Mouse (Mus musculus) lung, postnatal 14 days (tissue): ENCODE results near the gene Ugp2.
"Not testable (repeated sequence)": the region's sequence is repeated elsewhere in the genome, so short reads cannot be mapped to it uniquely, and the experiment has no call there.

Source experiments
- DNase-seq: peaks from one replicate; pipeline ENCODE4 v3.0.0; 2021

Ugp2 gene

DNA sequence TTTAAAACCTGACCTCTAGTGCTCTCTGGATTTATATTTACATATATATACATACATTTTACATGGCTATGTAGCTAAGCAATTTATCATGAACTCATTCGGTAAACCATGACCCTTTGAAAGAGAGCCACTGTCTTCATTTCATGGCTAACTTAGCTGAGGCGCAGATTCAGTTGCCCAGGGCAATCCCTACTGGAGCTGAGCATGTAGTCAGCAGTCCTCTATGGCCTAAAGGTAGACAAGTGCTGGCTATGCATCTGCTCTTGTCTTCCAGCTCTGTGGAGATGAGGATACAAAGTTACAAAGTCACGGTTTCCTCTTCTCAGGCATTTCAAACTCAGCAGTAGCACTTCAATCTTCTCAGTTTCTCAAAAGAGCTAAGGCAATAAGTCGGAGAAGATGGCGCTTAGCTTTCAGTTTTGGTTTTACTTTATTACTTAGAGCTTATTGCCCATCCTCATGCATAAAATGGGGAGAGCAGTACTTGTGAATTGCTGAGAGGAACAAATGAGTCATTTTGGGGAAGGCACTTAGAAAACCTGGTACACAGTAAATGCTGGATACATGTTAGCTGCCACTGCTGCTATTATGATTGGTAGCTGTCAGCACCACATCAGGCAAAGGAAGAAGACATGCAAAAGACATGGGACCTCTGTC lies 38.2 kb downstream of the Ugp2 start:
- DNase-seq, result no peak

DNA sequence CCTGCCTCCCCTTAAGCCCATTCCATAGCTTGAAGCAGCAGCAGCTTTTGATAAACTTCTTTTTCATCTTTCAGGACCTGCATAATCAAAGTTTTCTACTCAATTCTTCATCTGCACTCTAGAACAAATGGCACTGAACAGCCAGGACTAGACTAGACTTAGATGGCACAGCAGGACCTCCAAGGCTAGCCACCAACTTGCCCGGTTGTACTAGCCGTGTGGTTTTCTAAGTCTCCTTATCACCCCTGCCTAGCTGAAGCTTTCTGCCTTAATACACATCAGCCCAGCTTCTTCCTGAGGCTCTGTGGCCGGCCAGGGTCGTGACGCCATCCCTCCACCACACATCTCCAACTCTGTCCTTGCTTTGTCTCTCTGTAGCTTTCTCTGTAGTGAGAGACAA lies 42.9 kb downstream of the Ugp2 start:
- DNase-seq, result no peak

DNA sequence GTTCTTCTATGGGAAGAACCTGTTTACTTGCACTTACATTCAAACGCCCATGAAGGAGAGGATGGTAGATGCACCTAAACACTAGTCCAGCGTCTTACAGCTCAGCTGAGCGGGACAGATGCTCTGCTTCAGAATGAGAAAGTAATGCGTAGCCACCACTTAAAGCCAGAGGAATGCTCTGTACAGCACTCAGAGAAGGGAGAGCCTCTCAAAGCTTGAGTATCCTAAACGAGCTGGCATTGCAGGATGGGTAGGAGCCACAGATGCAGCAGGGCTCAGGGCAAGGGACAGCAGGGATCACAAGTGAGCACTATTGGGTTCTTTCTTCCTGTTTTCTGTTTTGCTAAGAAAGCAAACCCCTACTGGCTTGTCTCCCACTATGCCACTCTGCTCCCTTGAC lies 43.5 kb downstream of the Ugp2 start:
- no peak for DNase-seq

DNA sequence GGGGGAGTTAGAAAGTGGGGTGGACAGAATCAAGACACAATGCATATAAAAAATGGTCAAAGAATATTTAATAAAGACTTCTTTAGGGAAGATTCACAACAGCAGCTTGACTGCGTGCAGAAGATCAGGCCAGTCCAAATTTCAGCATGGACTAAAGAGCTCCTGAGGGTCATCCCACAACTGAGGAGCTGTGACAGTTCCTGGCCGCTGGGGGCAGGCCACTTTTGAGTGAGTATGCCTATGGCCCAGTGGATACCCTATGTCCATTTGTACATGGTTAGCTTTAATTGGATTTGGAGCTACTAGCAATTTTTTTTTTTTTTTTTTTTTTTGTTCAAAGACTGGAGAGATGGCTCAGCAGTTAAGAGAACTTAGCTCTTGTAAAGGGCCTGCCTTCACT lies 44.2 kb downstream of the Ugp2 start:
- DNase-seq, result no peak

DNA sequence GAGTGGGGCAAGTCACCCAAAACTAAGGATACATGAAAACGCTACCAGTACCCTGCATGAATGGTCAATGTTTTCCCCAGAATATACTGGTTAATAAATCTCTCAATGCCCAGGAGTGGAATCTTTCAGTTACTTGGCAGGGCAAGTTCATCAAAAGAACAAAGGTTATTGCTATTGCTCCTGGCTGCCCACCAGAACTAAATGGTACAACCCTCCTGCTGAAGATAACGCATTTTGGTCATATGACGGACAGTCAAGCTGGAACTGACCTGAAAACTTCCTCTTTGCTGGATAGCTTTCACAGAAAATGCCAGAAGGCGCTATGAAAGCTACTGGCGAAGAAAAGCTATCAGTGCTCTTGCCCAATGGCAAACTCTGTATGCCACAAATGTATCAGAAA lies 45.2 kb downstream of the Ugp2 start:
- no peak for DNase-seq

DNA sequence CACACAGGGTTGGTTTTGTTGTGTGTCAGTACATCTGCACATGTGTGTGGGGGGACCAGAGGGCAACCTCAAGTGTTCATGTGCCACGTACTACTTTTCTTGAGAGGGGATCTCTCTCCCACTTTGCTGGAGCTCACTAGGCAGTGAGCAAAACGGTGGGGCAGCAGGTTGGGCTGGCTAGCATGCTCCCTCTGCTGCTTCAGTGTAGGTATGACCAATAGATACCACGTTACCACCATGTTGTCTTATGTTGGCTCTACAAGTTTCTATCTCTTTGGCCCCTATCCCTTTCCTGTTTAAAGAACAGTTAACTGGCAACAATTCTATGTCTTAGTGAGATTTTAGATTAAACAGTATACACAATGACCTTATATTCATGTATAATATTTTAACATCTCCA lies 48.7 kb downstream of the Ugp2 start:
- DNase-seq, result no peak

DNA sequence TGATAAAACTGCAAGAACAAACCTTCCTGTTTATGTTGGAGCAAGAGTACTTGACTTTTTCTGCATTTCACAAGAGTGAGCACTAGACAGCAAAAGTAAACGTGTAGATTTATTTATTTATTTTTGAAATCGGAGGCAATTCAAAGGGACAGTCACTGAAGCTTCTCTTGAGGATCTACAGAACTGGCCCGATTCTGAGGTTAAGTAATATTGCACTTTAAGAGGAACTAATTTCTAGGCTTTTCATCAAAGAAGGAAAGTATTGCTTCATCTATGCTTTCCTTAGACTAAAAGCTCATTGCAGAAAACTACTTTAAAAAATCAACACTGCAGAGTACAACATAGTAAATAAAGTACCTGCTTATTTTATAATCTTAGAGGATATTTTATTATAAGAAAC lies 49.4 kb downstream of the Ugp2 start:
- no peak for DNase-seq

DNA sequence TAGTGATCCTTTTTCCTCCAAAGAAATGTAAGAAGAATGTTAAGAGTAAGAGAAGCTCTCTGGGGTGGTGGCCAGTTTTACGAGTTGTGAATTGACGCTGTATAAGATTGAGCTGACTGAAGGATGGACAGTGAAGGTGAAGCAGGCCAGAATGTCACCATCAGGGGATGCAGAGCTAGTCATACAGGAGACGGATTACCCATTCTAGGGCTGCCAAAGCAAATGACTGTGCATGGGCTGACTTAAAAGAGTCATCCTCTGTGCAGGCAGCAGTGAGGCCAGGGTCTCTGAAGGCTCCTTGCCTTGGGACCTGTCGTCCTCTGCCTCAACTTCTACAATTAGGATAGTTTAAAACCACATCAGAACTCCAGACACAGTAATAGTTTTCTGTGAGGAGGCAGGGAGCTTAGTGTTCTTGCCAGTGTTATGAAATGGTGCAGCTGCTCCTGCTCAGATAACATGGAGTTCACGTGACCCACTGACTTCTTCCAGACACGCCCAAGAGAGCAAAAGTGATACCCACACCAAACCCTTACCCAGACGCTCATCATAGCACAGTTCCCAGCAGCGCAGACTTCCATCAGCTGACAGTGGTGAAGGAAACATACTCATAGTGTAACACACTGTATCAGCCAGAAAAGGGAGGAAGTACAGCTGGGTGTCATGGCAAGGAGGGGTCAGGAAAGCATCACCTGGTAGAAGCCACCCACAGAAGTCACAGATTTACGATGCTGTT lies 56.9 kb downstream of the Ugp2 start:
- DNase-seq, result no peak

DNA sequence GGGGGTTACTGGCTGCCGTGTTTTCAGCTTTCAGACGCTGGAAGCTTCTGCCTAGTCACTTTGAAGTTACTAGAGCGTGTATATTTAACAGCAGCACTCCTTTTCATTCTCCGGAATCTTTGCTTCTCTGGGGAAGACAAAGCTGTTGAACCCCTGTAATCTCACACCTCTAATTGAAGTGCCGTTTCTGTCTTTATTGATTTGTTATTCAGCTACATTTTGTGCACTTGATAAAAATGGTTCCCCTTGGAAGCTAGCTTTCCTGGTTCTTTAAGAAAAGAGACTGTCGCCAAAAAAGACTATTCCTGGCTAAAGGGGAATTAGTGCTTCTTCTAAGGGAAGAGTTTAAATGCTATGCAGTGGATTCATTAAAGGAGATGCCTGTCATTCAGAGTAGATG lies 61.5 kb downstream of the Ugp2 start:
- no peak for DNase-seq

DNA sequence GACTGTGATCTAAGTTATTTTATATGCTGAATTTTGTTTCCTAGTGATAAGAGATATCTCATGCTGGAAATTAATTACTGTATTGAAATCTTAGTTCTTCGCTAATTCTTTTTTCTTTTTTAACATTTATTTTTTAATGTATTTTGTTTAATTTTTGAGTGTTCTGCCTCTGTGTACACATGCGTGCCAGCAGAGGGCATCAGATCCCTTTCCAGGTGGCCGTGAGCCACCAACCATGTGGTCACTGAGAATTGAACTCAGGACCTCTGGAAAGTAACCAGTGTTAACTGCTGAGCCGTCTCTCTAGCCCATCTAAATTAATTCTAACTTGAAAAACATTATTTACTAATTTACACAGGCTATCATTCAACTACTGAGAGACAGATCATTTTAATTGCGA lies 62.9 kb downstream of the Ugp2 start:
- peak; percentile 43 for DNase-seq

DNA sequence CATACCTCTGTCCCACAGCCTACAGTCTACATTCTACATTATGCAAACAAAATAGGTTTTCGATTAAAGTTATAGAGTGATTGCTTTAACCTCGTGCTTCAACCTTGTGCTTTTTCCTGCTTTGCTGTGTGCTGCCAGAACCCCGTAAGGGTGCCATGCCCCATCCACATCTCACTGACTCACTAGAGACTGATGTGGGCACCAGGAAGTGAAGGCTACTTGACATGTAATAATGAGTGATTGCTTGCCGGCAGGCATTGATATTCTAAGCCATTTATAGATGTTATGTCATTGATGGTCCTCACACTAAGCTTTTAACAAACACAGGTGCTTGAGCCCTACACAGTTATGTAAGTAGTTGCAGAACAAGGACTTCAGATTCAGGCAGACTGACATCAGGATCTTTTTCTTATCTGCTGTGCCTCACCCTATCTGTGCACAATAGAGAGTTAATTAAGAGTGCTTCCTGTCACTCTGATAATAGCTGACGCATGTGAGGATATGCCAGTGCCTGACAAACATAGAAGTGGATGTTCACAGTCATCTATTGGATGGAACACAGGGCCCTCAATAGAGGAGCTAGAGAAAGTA lies 63.8 kb downstream of the Ugp2 start:
- no peak for DNase-seq

DNA sequence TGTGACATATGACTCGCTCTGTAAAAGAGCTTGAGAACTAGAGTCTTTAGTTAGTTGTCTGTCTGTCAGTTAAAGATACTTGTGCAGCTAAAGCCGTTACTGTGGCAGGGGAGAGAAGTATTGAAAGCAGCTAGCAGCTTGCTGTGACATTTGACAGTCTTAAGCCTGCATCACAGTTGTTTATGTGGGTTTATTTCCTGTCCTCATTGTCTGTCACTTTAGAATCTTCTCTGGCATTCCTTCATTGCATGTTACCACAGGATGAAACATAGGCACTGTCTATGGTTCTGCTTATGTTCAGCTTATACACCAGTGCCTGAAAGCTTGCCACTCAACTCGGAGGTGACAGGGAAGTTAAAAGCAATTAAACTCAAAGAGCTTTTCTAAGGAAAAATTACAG lies 67.4 kb downstream of the Ugp2 start:
- no peak for DNase-seq

DNA sequence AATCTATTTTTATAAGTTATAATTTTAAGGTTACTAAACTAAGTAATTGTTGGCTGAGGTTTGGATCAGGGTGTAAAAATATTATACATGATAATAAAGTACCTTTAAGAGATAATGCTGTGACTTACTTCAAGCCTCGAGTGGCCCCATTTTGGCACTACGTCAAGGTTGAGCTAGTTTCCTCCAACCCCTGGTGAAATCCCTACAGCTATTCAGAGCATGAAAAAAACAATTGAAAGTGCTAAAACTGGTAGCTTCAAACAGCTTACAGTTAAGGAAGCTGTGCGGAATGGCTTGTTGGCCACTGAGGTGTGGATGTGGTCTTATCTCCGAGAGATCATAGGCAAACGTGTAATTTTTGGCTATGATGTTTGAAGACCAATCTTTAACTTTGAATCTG lies 75.5 kb downstream of the Ugp2 start:
- DNase-seq, result no peak

DNA sequence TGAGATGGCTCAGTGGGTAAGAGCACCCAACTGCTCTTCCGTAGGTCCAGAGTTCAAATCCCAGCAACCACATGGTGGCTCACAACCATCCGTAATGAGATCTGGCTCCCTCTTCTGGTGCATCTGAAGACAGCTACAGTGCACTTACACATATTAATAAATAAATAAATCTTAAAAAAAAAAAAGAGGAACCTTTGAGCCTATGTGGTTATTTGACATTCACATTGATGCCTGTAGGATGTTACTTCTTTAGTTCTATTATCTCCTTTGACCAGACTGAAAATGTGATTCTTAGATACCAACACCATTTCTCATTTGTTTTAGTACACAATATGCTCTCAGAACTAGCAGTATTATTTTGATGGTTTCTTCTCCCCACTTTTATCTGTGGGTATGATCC lies 82.8 kb downstream of the Ugp2 start:
- not testable (repeated sequence) for DNase-seq

DNA sequence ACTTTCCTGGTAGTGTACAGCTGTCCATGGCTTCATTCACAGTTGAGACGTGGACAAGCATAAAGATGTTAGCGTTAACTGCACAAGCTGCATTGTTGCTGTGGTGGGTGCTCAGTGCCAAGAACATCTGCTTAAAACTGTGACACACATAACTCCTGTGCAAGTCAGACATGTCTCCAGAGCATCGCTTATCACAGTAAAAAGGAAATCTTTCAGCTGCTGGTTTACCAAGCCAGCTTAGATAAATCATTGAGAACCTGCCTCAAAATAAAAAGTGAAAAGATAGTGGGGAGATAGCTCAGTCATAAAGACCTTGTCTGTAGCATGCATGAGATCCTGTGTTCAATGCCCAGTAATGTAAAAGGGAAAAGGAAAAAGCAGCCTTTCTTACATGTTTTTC lies 84.6 kb downstream of the Ugp2 start:
- no peak for DNase-seq

DNA sequence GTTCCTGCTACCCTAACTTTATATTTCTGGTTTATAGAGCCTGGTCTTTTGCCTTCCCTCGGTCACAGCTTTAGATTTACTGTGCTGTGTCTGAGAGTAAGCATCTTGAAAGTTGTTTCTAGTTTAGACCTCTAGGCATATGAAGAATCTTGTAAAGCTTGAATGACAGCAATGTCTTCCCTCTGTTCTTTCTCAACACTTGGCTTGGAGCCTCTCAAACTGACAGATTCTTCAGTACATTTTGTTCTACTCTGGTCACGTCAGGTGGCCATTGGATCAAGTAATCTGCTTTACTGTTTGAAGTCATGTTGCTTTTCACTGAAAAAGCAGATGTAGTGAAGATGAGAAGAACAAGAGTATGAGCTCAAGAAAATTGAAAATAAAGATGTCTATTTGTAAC lies 94.8 kb downstream of the Ugp2 start:
- no peak for DNase-seq
